Mouse (Mus musculus) myocyte (in vitro differentiated cells): ENCODE results near the gene Rtn4ip1. TPM values are rescaled to one million over a fixed set of nuclear protein-coding genes. Genes with fewer than 3 reads are reported as not detected.
A peak's percentile ranks its signal among the peaks of the same experiment; 100 is the strongest.

Experiments
- H3K27me3 ChIP-seq: one replicate; pipeline ENCODE4 v1.6.1; 2011; ENCODE audit not compliant: control insufficient read depth, insufficient read depth, insufficient read length
- H3K36me3 ChIP-seq: one replicate; pipeline ENCODE4 v1.6.1; 2011; ENCODE audit not compliant: control insufficient read depth, insufficient read depth
- H3K4me2 ChIP-seq: one replicate; pipeline ENCODE4 v1.6.1; 2011; ENCODE audit warnings: low read depth, control low read depth
- H3K4me3 ChIP-seq: one replicate; pipeline ENCODE4 v1.5.1; 2011; ENCODE audit warnings: mild to moderate bottlenecking, control low read depth, moderate library complexity
- H3K79me2 ChIP-seq: one replicate; pipeline ENCODE4 v1.6.1; 2011; ENCODE audit not compliant: control insufficient read depth, insufficient read depth
- H3ac ChIP-seq: one replicate; pipeline ENCODE4 v1.6.1; 2011; ENCODE audit not compliant: control insufficient read depth, insufficient read length
- CEBPB ChIP-seq: IDR thresholded peaks from 2 replicates; pipeline ENCODE4 v1.6.1; 2011; ENCODE audit warnings: mild to moderate bottlenecking, moderate library complexity; ENCODE audit not compliant: poor library complexity, insufficient read depth, severe bottlenecking
- E2F4 ChIP-seq: IDR thresholded peaks from one replicate; pipeline ENCODE4 v1.6.1; 2011; ENCODE audit warnings: mild to moderate bottlenecking, control low read depth, moderate library complexity; ENCODE audit not compliant: insufficient read depth
- MAX ChIP-seq: IDR thresholded peaks from one replicate; pipeline ENCODE4 v1.6.1; 2011; ENCODE audit warnings: low read depth, mild to moderate bottlenecking, control low read depth
- MYOD1 ChIP-seq, 3 experiments: IDR thresholded peaks; one replicate each; pipeline ENCODE4 v1.6.1; 2011; ENCODE audit warnings: control low read depth in 2 of 3, low read depth in 2 of 3, mild to moderate bottlenecking in 2 of 3, moderate library complexity in 1 of 3; ENCODE audit not compliant: insufficient read length in 2 of 3, control insufficient read depth in 1 of 3
- MYOG ChIP-seq, 3 experiments: IDR thresholded peaks; one replicate each; pipeline ENCODE4 v1.6.1; 2011; ENCODE audit warnings: control low read depth in 2 of 3, low read depth in 2 of 3, mild to moderate bottlenecking in 2 of 3; ENCODE audit not compliant: insufficient read length in 2 of 3, control insufficient read depth in 1 of 3, insufficient read depth in 1 of 3
- POLR2A ChIP-seq: IDR thresholded peaks from one replicate; pipeline ENCODE4 v1.6.1; 2011; ENCODE audit warnings: low read depth, mild to moderate bottlenecking, control low read depth, moderate library complexity; ENCODE audit not compliant: insufficient read length
- POLR2AphosphoS2 ChIP-seq: IDR thresholded peaks from one replicate; pipeline ENCODE4 v1.6.1; 2011; ENCODE audit warnings: low read depth, control low read depth; ENCODE audit not compliant: insufficient read length
- REST ChIP-seq: IDR thresholded peaks from one replicate; pipeline ENCODE4 v1.6.1; 2011; ENCODE audit warnings: mild to moderate bottlenecking, control low read depth, moderate library complexity; ENCODE audit not compliant: insufficient read depth, insufficient read length
- SRF ChIP-seq: IDR thresholded peaks from one replicate; pipeline ENCODE4 v1.6.1; 2011; ENCODE audit warnings: low read depth; ENCODE audit not compliant: control insufficient read depth, insufficient read length
- TCF12 ChIP-seq: IDR thresholded peaks from one replicate; pipeline ENCODE4 v1.6.1; 2011; ENCODE audit warnings: mild to moderate bottlenecking, control low read depth; ENCODE audit not compliant: poor library complexity, insufficient read depth, severe bottlenecking
- TCF3 ChIP-seq: IDR thresholded peaks from one replicate; pipeline ENCODE4 v1.6.1; 2011; ENCODE audit warnings: low read depth, control low read depth; ENCODE audit not compliant: insufficient read length
- USF1 ChIP-seq: IDR thresholded peaks from one replicate; pipeline ENCODE4 v1.6.1; 2011; ENCODE audit warnings: low read depth, mild to moderate bottlenecking, control low read depth, moderate library complexity
- polyA plus RNA-seq: library from polyadenylated mRNA; unstranded; fragments of >200 nt; fragmentation: generic; extraction: Trizol; gene quantifications from one replicate; pipeline ENCODE4 v1.2.1, GENCODE M21; 2012; ENCODE audit warnings: missing spikeins

Rtn4ip1 gene
- polyA plus RNA-seq, 1 experiment, result 9.1 TPM

- no peak overlapping the region for H3K4me3 ChIP-seq
- no peaks in the 10 kb centered on the region for H3K79me2 ChIP-seq
- no peak overlapping the region for H3ac ChIP-seq
- TF ChIP-seq CEBPB (no peak), MYOG (IDR thresholded peaks at IDR 0.05; ENCODE audit: control insufficient read depth in 1 of 3, insufficient read depth in 1 of 3, insufficient read length in 2 of 3, low read depth in 2 of 3) (no peak), REST (no peak), POLR2A (no peak), SRF (no peak), USF1 (no peak), E2F4 (no peak), POLR2AphosphoS2 (no peak), MAX (no peak), MYOD1 (IDR thresholded peaks at IDR 0.05; ENCODE audit: control insufficient read depth in 1 of 3, insufficient read length in 2 of 3, low read depth in 2 of 3) (no peak), TCF12 (no peak), TCF3 (no peak)
- no peak overlapping the region for H3K4me2 ChIP-seq
- no peaks in the 10 kb centered on the region for H3K27me3 ChIP-seq
- H3K36me3 ChIP-seq, result peaks cover 15% of the 10 kb centered on the region
These were observed 26.1 kb downstream of the Rtn4ip1 start for GRCm38 (mm10) chr10:43927736-43928135.

GRCm38 (mm10) chr10:43928596-43928995, 27.0 kb downstream of the Rtn4ip1 start:
- no peak overlapping the region for H3K4me2 ChIP-seq
- no peak overlapping the region for H3ac ChIP-seq
- H3K36me3 ChIP-seq, result peaks cover 20% of the 10 kb centered on the region
- H3K4me3 ChIP-seq, result no peak overlapping the region
- H3K27me3 ChIP-seq, result no peaks in the 10 kb centered on the region
- no peak for TF ChIP-seq MYOD1 (IDR thresholded peaks at IDR 0.05; ENCODE audit: control insufficient read depth in 1 of 3, insufficient read length in 2 of 3, low read depth in 2 of 3)
- no peak for TF ChIP-seq POLR2A
- TF ChIP-seq MAX, result no peak
- no peak for TF ChIP-seq POLR2AphosphoS2
- TF ChIP-seq CEBPB, result no peak
- TF ChIP-seq E2F4, result no peak
- TF ChIP-seq TCF3, result no peak
- TF ChIP-seq SRF, result no peak
- no peak for TF ChIP-seq TCF12
- no peaks in the 10 kb centered on the region for H3K79me2 ChIP-seq

- H3ac ChIP-seq, result no peak overlapping the region
- H3K27me3 ChIP-seq, result no peaks in the 10 kb centered on the region
- no peak overlapping the region for H3K4me2 ChIP-seq
- TF ChIP-seq MAX (no peak), MYOD1 (IDR thresholded peaks at IDR 0.05; ENCODE audit: control insufficient read depth in 1 of 3, insufficient read length in 2 of 3, low read depth in 2 of 3) (no peak), REST (no peak), POLR2A (no peak), MYOG (IDR thresholded peaks at IDR 0.05; ENCODE audit: control insufficient read depth in 1 of 3, insufficient read depth in 1 of 3, insufficient read length in 2 of 3, low read depth in 2 of 3) (no peak), TCF12 (no peak), POLR2AphosphoS2 (no peak), E2F4 (no peak), TCF3 (no peak), CEBPB (no peak), USF1 (no peak), SRF (no peak)
- H3K79me2 ChIP-seq, result no peaks in the 10 kb centered on the region
- H3K4me3 ChIP-seq, result no peak overlapping the region
- peaks cover 8% of the 10 kb centered on the region for H3K36me3 ChIP-seq
These were observed 37.6 kb downstream of the Rtn4ip1 start for GRCm38 (mm10) chr10:43939136-43939662.

- Histone ChIP-seq H3K4me2 (peak overlapping the region; percentile 0), H3K79me2 (no peaks in the 10 kb centered on the region), H3K27me3 (no peaks in the 10 kb centered on the region), H3K36me3 (peaks cover 9% of the 10 kb centered on the region), H3ac (no peak overlapping the region), H3K4me3 (no peak overlapping the region)
- TF ChIP-seq REST (no peak), POLR2A (no peak), USF1 (no peak), TCF3 (no peak), MYOD1 (IDR thresholded peaks at IDR 0.05; ENCODE audit: control insufficient read depth in 1 of 3, insufficient read length in 2 of 3, low read depth in 2 of 3) (no peak), SRF (no peak), TCF12 (no peak), CEBPB (no peak), MYOG (IDR thresholded peaks at IDR 0.05; ENCODE audit: control insufficient read depth in 1 of 3, insufficient read depth in 1 of 3, insufficient read length in 2 of 3, low read depth in 2 of 3) (no peak), E2F4 (no peak), POLR2AphosphoS2 (no peak), MAX (no peak)
These were observed 42.1 kb downstream of the Rtn4ip1 start for GRCm38 (mm10) chr10:43943736-43944135.

GRCm38 (mm10) chr10:43945435-43945834, 43.8 kb downstream of the Rtn4ip1 start:
- Histone ChIP-seq H3K36me3 (peaks cover 9% of the 10 kb centered on the region), H3K27me3 (no peaks in the 10 kb centered on the region), H3K4me3 (no peak overlapping the region), H3K4me2 (no peak overlapping the region), H3ac (no peak overlapping the region), H3K79me2 (no peaks in the 10 kb centered on the region)
- TF ChIP-seq POLR2AphosphoS2, result no peak
- TF ChIP-seq POLR2A, result no peak
- TF ChIP-seq USF1, result no peak
- TF ChIP-seq SRF, result no peak
- TF ChIP-seq MYOG (IDR thresholded peaks at IDR 0.05; ENCODE audit: control insufficient read depth in 1 of 3, insufficient read depth in 1 of 3, insufficient read length in 2 of 3, low read depth in 2 of 3), result no peak
- no peak for TF ChIP-seq TCF12
- no peak for TF ChIP-seq TCF3
- no peak for TF ChIP-seq REST
- no peak for TF ChIP-seq MAX
- TF ChIP-seq MYOD1 (IDR thresholded peaks at IDR 0.05; ENCODE audit: control insufficient read depth in 1 of 3, insufficient read length in 2 of 3, low read depth in 2 of 3), result no peak
- no peak for TF ChIP-seq CEBPB
- TF ChIP-seq E2F4, result no peak
